Mouse (Mus musculus) midbrain, embryonic 16.5 days (tissue): ENCODE results near the gene Gm49345. TPM values are rescaled to one million over a fixed set of nuclear protein-coding genes. Genes with fewer than 3 reads are reported as not detected.
"Not testable (repeated sequence)": the region's sequence is repeated elsewhere in the genome, so short reads cannot be mapped to it uniquely, and the experiment has no call there.

Experiments used
- ATAC-seq: fragments of 200-750 bp; cut with Nextera tagmentation; 2 replicates; pipeline ENCODE4 v1.8.0; 2017; ENCODE audit warnings: moderate TSS enrichment
- H3K27ac ChIP-seq: fragments of 300-500 bp; sonication (generic); 2 replicates; pipeline ENCODE4 v1.5.1; 2014; ENCODE audit warnings: mild to moderate bottlenecking, low read length, mixed read lengths
- H3K27me3 ChIP-seq: fragments of 300-500 bp; sonication (generic); 2 replicates; pipeline ENCODE4 v1.6.1; 2014; ENCODE audit warnings: low read depth, low read length, mixed read lengths; ENCODE audit not compliant: control insufficient read depth, insufficient read depth
- H3K36me3 ChIP-seq: fragments of 300-500 bp; sonication (generic); 2 replicates; pipeline ENCODE4 v1.6.1; 2014; ENCODE audit warnings: mild to moderate bottlenecking, low read length, moderate library complexity, mixed read lengths; ENCODE audit not compliant: control insufficient read depth, insufficient read depth
- H3K4me1 ChIP-seq: fragments of 300-500 bp; sonication (generic); 2 replicates; pipeline ENCODE4 v1.6.1; 2014; ENCODE audit warnings: mild to moderate bottlenecking, low read length, mixed read lengths; ENCODE audit not compliant: control insufficient read depth, insufficient read depth
- H3K4me2 ChIP-seq: fragments of 300-500 bp; sonication (generic); 2 replicates; pipeline ENCODE4 v1.6.1; 2014; ENCODE audit warnings: mild to moderate bottlenecking, low read length, mixed read lengths
- H3K4me3 ChIP-seq: fragments of 300-500 bp; sonication (generic); 2 replicates; pipeline ENCODE4 v1.5.1; 2014; ENCODE audit warnings: low read depth, mild to moderate bottlenecking, low read length, moderate library complexity, mixed read lengths
- H3K9ac ChIP-seq: fragments of 300-500 bp; sonication (generic); 2 replicates; pipeline ENCODE4 v1.6.1; 2014; ENCODE audit warnings: low read depth, low read length, mixed read lengths
- H3K9me3 ChIP-seq: fragments of 300-500 bp; sonication (generic); replicated peaks from 2 replicates; pipeline ENCODE4 v1.6.1; 2014; ENCODE audit warnings: mild to moderate bottlenecking, low read length, mixed read lengths; ENCODE audit not compliant: control insufficient read depth, poor library complexity, severe bottlenecking
- WGBS: fragments of 180-500 bp; shearing (Covaris S2); extraction: QIAGEN DNeasy Blood & Tissue Kit; methylation state at CpG from one replicate; pipeline ENCODE4 v1.1.7; 2014; 5-methylcytosine and 5-hydroxymethylcytosine counted together
- polyA plus RNA-seq: library from polyadenylated mRNA; unstranded; fragments of >200 nt; fragmentation: Nextera tagmentation; extraction: Ambion mirVana; gene quantifications from 2 replicates; pipeline ENCODE4 v1.2.1, GENCODE M21; 2015

Gm49345 gene
- 0.50 TPM in 1 of 2 replicates, not detected in the other for polyA plus RNA-seq

DNA sequence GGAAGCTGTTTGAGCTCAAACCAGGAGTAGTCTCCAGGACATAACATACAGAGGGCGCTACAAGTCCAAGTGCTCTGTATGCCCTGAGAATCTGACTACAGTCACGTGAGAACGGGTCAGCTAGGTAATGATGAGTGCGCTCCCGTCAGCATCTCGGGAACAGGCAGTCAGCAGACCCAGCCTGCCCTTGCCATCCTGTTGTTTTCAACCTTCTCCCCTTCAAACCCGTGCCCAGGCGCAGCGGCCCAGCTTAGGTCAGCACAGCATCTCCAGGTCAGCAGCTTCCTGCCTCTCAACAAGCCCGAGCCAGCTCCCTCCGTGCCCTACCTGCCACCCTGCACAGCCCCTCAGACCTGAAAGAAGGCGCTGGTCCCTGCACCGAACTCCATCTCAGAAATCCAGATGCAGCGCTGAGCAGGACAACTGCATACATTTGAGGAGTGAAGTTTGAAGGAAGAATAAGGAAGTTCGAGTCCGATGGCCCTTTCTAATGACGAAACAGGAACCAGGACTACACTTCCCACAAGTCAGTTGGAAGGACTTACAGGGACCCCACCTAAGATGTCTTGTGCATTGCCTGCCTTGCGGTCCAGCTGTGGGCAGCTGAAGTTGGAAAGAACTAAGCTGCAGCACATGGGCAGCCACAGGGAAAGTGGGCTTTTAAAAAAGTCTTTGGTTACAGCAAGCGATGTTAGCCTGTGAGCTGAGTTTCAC lies at the start of gene Gm49345, which contains the start of gene Zfp729a:
Gene Gm49345 (minus strand): TSS at position 476 of the 714 bp plus-strand sequence.
Gene Zfp729a (minus strand): TSS at position 498 of the 714 bp plus-strand sequence.
- peak; percentile 99 for ATAC-seq
- Histone ChIP-seq H3K9me3 (no peaks in the 10 kb centered on the region), H3K36me3 (no peaks in the 10 kb centered on the region), H3K27ac (peak within 1 kb of the TSS; percentile 63), H3K4me1 (peaks cover 5% of the 10 kb centered on the region), H3K4me2 (peak within 1 kb of the TSS; percentile 57), H3K27me3 (no peaks in the 10 kb centered on the region), H3K4me3 (peak within 1 kb of the TSS; percentile 81), H3K9ac (peak within 1 kb of the TSS; percentile 70)
- 0% methylated on average over 19 of the region's 19 CpGs for WGBS

DNA sequence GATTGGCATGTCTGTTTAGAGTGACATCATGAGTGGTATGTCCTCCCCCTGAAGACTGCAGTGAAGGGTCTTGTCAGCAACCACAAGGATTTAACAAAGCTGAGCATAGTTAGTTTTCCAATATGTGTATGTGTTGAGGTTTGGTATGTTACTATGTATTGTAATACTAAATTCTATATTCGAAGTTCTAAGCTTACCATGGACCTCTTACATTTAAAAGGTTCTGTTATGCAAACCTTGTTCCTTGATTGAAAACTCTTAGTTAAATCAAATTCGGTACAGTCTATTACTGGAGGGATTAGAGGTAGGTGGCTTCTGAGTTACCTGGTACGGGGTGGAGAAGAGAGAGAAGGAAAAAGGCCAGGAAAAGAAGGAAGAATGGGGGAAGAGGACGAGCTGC lies 49.4 kb upstream of the Gm49345 start, which contains the start of gene Zfp738:
Gene Zfp738 (minus strand): TSS at position 101 of the 400 bp plus-strand sequence.
- Histone ChIP-seq H3K36me3 (no peaks in the 10 kb centered on the region), H3K9me3 (no peaks in the 10 kb centered on the region), H3K27ac (no peak within 1 kb of the TSS), H3K27me3 (no peaks in the 10 kb centered on the region), H3K9ac (no peak within 1 kb of the TSS), H3K4me3 (no peak within 1 kb of the TSS), H3K4me2 (no peak within 1 kb of the TSS), H3K4me1 (peaks cover 6% of the 10 kb centered on the region)
- ATAC-seq: no peak
- WGBS: 83% methylated on average over 4 of the region's 4 CpGs

DNA sequence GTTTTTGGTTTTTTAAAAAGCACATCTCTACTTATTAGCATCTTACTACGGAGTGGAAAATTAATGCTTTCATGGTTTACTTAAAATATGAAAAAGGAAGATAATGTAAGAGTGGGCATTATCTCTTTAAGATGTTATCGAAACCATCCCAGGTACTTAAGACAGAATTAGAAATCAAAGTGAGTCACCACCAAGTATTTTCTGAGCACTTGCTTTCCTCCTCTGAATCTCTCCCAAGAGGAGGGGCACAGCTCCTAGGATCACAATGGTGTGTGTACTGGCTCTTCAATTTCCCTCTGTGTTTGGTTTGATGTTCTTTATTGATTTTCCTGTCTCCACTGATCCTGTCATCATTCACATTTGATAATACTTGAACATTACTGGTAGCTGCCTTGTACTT lies 46.3 kb upstream of the Gm49345 start:
- H3K27me3 ChIP-seq, H3K9me3 ChIP-seq, H3K27ac ChIP-seq, H3K4me1 ChIP-seq, H3K36me3 ChIP-seq: not testable (repeated sequence)
- H3K4me3 ChIP-seq: peak overlapping the region; percentile 73
- ATAC-seq: peak; percentile 38
- WGBS: 56% methylated on average over 2 of the region's 2 CpGs
- peak overlapping the region; percentile 75 for H3K9ac ChIP-seq
- peak overlapping the region; percentile 75 for H3K4me2 ChIP-seq

DNA sequence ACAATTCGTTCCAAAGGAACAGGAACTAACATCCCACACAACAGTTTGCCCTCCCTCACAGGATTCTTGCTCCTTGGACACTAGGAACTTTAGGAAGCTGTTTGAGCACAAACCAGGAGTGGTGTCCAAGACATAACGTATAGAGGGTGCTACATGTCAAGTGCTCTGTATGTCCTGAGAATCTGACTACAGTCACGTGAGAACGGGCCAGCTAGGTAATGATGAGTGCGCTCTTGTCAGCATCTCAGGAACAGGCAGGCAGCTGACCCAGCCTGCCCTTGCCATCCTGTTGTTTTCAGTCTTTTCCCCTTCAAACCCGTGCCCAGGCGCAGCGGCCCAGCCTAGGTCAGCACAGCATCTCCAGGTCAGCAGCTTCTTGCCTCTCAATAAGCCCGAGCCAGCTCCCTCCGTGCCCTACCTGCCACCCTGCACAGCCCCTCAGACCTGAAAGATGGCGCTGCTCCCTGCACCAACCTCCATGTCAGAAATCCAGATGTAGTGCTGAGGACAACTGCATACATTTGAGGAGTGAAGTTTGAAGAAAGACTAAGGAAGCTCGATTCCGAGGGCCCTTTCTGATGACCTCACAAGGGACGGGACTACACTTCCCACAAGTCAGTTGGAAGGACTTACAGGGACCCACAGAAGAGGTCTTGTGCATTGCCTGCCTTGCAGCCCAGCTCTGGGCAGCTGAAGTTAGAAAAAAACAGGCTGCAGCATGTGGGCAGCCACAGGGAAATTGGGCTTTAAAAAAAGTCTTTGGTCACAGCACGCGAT lies 45.6 kb upstream of the Gm49345 start:
- not testable (repeated sequence) for H3K4me1 ChIP-seq, H3K36me3 ChIP-seq, H3K9me3 ChIP-seq, H3K27me3 ChIP-seq
- Histone ChIP-seq H3K27ac (peak overlapping the region; percentile 26; the same call in 1 of the 2 replicates), H3K9ac (peak overlapping the region; percentile 75), H3K4me3 (peak overlapping the region; percentile 73), H3K4me2 (peak overlapping the region; percentile 75)
- peak; percentile 100 for ATAC-seq
- 12% methylated on average over 16 of the region's 16 CpGs for WGBS

DNA sequence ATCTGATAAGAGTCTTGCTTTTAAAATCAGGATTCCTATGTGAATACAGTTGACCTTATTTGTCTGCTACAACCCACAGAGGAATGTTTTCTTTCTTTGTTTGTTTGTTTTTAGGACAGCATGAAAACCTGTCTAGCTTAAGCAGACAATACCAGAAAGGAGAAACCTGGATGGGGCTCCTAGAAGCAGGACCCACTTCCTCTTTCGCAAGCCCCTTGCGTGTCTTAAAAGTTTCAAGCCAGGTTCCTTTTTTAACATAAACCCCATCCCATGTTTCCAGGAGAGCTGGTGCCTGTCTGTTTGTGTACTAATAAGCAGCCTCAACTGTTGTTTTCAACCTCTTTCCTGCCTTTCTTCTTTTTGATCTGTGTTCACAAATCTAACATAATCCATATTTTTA lies 37.3 kb upstream of the Gm49345 start:
- Histone ChIP-seq H3K9ac (no peak overlapping the region), H3K4me2 (no peak overlapping the region), H3K27ac (no peak overlapping the region), H3K27me3 (no peaks in the 10 kb centered on the region), H3K4me1 (no peaks in the 10 kb centered on the region), H3K9me3 (no peaks in the 10 kb centered on the region), H3K4me3 (no peak overlapping the region), H3K36me3 (peaks cover 2% of the 10 kb centered on the region; the same call in 1 of the 2 replicates)
- no peak for ATAC-seq
- WGBS: 94% methylated on average over 2 of the region's 2 CpGs

DNA sequence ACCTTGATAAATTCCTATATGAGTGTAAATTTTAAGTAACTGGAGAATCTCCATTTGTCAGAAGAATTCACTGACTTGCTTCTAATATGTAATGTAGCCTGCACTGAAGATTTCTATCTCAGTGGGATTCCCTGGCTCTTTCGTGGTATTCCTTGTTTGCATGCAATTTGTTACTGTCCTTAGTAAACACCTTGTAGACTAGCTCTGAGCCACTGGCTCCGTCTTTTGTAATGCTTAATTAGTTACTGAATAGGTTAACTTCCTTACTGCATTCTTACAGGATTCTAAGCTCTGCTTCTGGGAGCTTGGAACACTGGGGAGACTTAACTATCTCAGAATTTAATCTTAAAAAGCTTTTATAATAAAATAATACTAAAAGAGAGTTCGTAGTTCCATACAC lies 14.9 kb upstream of the Gm49345 start:
- H3K27ac ChIP-seq: no peak overlapping the region
- no peaks in the 10 kb centered on the region for H3K9me3 ChIP-seq
- H3K36me3 ChIP-seq: no peaks in the 10 kb centered on the region
- no peaks in the 10 kb centered on the region for H3K4me1 ChIP-seq
- no peak overlapping the region for H3K4me3 ChIP-seq
- no peaks in the 10 kb centered on the region for H3K27me3 ChIP-seq
- H3K4me2 ChIP-seq: no peak overlapping the region
- H3K9ac ChIP-seq: no peak overlapping the region
- no peak for ATAC-seq
- 37% methylated on average over 3 of the region's 3 CpGs for WGBS

DNA sequence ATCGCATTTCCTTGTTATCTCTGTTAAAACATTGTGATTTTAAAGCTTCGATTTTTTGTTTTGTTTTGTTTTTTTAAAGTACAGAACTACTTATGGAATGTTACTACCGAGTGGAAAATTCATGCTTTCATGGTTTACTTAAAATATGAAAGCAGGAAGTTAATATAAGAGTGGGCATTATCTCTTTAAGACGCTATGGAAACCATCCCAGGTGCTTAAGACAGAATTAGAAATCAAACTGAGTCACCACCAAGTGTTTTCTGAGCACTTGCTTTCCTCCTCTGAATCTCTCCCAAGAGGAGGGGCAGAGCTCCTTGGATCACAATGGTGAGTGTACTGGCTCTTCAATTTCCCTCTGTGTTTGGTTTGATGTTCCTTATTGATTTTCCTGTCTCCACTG lies 27.5 kb downstream of the Gm49345 start:
- H3K4me3 ChIP-seq: no peak overlapping the region
- H3K4me2 ChIP-seq: no peak overlapping the region
- ATAC-seq: no peak; the same call in 1 of the 2 replicates
- no peaks in the 10 kb centered on the region; the same call in 1 of the 2 replicates for H3K9me3 ChIP-seq
- H3K27me3 ChIP-seq: no peaks in the 10 kb centered on the region
- peaks cover 7% of the 10 kb centered on the region for H3K4me1 ChIP-seq
- no peak overlapping the region for H3K27ac ChIP-seq
- 0 out of 2 replicates have a peak, but pooled peaks cover 2% of the 10 kb centered on the region for H3K36me3 ChIP-seq
- 94% methylated on average over 4 of the region's 4 CpGs for WGBS
- no peak overlapping the region for H3K9ac ChIP-seq

DNA sequence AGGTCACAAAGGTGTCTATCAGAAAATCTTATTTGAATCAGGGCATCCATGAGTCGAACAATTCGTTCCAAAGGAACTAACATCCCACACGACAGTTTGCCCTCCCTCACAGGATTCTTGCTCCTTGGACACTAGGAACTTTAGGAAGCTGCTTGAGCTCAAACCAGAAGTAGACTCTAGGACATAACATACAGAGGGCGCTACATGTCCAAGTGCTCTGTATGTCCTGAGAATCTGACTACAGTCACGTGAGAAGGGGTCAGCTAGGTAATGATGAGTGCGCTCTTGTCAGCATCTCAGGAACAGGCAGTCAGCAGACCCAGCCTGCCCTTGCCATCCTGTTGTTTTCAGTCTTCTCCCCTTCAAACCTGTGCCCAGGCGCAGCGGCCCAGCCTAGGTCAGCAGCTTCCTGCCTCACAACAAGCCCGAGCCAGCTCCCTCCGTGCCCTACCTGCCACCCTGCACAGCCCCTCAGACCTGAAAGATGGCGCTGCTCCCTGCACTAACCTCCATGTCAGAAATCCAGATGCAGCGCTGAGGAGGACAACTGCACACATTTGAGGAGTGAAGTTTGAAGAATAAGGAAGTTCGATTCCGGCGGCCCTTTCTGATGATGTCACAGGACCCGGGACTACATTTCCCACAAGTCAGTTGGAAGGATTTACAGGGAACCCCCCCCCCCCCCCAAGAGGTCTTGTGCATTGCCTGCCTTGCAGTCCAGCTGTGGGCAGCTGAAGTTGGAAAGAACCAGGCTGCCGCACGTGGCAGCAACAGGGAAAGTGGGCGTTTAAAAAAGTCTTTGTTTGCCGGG lies 28.3 kb downstream of the Gm49345 start, which contains the start of gene Zfp729b:
Gene Zfp729b (minus strand): TSS at position 642 of the 811 bp plus-strand sequence.
- Histone ChIP-seq H3K4me3 (peak within 1 kb of the TSS; percentile 76), H3K9me3 (no peaks in the 10 kb centered on the region; the same call in 1 of the 2 replicates), H3K9ac (peak within 1 kb of the TSS; percentile 73), H3K27me3 (no peaks in the 10 kb centered on the region), H3K27ac (peak within 1 kb of the TSS; percentile 74), H3K36me3 (0 out of 2 replicates have a peak, but pooled peaks cover 2% of the 10 kb centered on the region), H3K4me2 (peak within 1 kb of the TSS; percentile 71), H3K4me1 (peaks cover 7% of the 10 kb centered on the region)
- peak; percentile 97 for ATAC-seq
- 2% methylated on average over 20 of the region's 20 CpGs for WGBS
